Mouse (Mus musculus): ENCODE measurements around the gene Kif1a. TPM values are rescaled to one million over a fixed set of nuclear protein-coding genes. Genes with fewer than 3 reads are reported as not detected.
A peak's percentile ranks its signal among the peaks of the same experiment; 100 is the strongest.

Kif1a gene
- total RNA-seq, 1 experiment = 10.2 TPM

- Histone ChIP-seq H3K36me3 (ENCODE audit: control insufficient read depth, insufficient read depth, low read length, poor library complexity, severe bottlenecking) (no peaks in the 10 kb centered on the region), H3K4me1 (ENCODE audit: control insufficient read depth in 2 of 2, insufficient read depth in 2 of 2, low read length in 2 of 2, poor library complexity in 1 of 2) (no peaks in the 10 kb centered on the region), H3K4me3 (ENCODE audit: insufficient read depth in 1 of 2, low read depth in 1 of 2, low read length in 2 of 2, poor library complexity in 1 of 2, severe bottlenecking in 1 of 2) (no peak overlapping the region), H3K27ac (ENCODE audit: insufficient read depth, low read depth, low read length, poor library complexity, severe bottlenecking) (no peak overlapping the region), H3K9ac (ENCODE audit: insufficient read depth, low read depth, low read length, poor library complexity, severe bottlenecking) (0 out of 2 replicates have a peak overlapping the region, but pooled peaks have one; percentile 22), H3K9me3 (ENCODE audit: control insufficient read depth, insufficient read depth, low read depth, low read length) (no peaks in the 10 kb centered on the region)
- no peak for DNase-seq (ENCODE audit: low read depth, low spot score)
- TF ChIP-seq MAFK (IDR thresholded peaks at IDR 0.05; ENCODE audit: insufficient read depth, low read depth, low read length) = no peak
- no peak for TF ChIP-seq ZNF384 (IDR thresholded peaks at IDR 0.05; ENCODE audit: low read depth, low read length)
- TF ChIP-seq HCFC1 (IDR thresholded peaks at IDR 0.05; ENCODE audit: borderline replicate concordance, insufficient read depth, low read length) = no peak
- no peak for TF ChIP-seq CHD2 (IDR thresholded peaks at IDR 0.05; ENCODE audit: low read depth, low read length)
- TF ChIP-seq ZC3H11A (IDR thresholded peaks at IDR 0.05; ENCODE audit: borderline replicate concordance, low read depth, low read length) = no peak
- in situ Hi-C loops (cut with MboI; ENCODE audit: low sequenced_read_pairs in 2 of 2, unreplicated experiment in 2 of 2) = no loop called here
Measured at GRCm38 (mm10) chr1:93012103-93012585, 89.6 kb downstream of the Kif1a start.

- in situ Hi-C loops (cut with MboI; ENCODE audit: low sequenced_read_pairs in 2 of 2, unreplicated experiment in 2 of 2) = no loop called here
Measured at GRCm38 (mm10) chr1:93010731-93011130, 91.0 kb downstream of the Kif1a start.

DNA sequence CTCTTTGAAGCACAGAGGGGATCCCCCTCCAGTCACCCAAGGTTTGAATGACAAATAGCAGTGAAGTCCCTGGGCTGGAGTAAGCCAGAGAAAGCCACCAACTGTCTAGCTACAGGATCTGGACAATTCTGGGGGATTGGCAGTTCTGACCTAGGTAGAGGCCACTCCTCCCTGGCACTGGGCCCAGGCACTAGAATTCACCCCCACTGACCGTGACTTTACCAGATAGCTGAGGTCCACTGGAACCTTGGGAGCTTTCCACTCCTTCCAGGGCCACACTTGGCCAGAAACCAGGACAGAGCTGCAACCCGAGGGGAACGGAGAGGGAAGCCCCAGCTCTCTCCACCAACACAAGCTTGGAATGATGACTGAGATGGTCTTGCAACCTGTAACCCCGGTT lies 92.6 kb downstream of the Kif1a start:
- TF ChIP-seq CHD2 (IDR thresholded peaks at IDR 0.05; ENCODE audit: low read depth, low read length) (no peak), MAFK (IDR thresholded peaks at IDR 0.05; ENCODE audit: insufficient read depth, low read depth, low read length) (no peak), ZC3H11A (IDR thresholded peaks at IDR 0.05; ENCODE audit: borderline replicate concordance, low read depth, low read length) (no peak), ZNF384 (IDR thresholded peaks at IDR 0.05; ENCODE audit: low read depth, low read length) (no peak), HCFC1 (IDR thresholded peaks at IDR 0.05; ENCODE audit: borderline replicate concordance, insufficient read depth, low read length) (no peak)
- H3K9me3 ChIP-seq (ENCODE audit: control insufficient read depth, insufficient read depth, low read depth, low read length) = no peaks in the 10 kb centered on the region
- H3K9ac ChIP-seq (ENCODE audit: insufficient read depth, low read depth, low read length, poor library complexity, severe bottlenecking) = no peak overlapping the region
- H3K36me3 ChIP-seq (ENCODE audit: control insufficient read depth, insufficient read depth, low read length, poor library complexity, severe bottlenecking) = no peaks in the 10 kb centered on the region
- no peak overlapping the region for H3K4me3 ChIP-seq (ENCODE audit: insufficient read depth in 1 of 2, low read depth in 1 of 2, low read length in 2 of 2, poor library complexity in 1 of 2, severe bottlenecking in 1 of 2)
- H3K27ac ChIP-seq (ENCODE audit: insufficient read depth, low read depth, low read length, poor library complexity, severe bottlenecking) = no peak overlapping the region
- in situ Hi-C loops (cut with MboI; ENCODE audit: low sequenced_read_pairs in 2 of 2, unreplicated experiment in 2 of 2) = no loop called here
- H3K4me1 ChIP-seq (ENCODE audit: control insufficient read depth in 2 of 2, insufficient read depth in 2 of 2, low read length in 2 of 2, poor library complexity in 1 of 2) = no peaks in the 10 kb centered on the region
- DNase-seq (ENCODE audit: low read depth, low spot score) = no peak

More at GRCm38 (mm10) chr1:93010731-93011130, 91.0 kb downstream of the Kif1a start:
- H3K9me3 ChIP-seq (ENCODE audit: control insufficient read depth, insufficient read depth, low read depth, low read length) = no peaks in the 10 kb centered on the region
- H3K27ac ChIP-seq (ENCODE audit: insufficient read depth, low read depth, low read length, poor library complexity, severe bottlenecking) = no peak overlapping the region
- H3K4me3 ChIP-seq (ENCODE audit: insufficient read depth in 1 of 2, low read depth in 1 of 2, low read length in 2 of 2, poor library complexity in 1 of 2, severe bottlenecking in 1 of 2) = no peak overlapping the region
- no peak overlapping the region for H3K9ac ChIP-seq (ENCODE audit: insufficient read depth, low read depth, low read length, poor library complexity, severe bottlenecking)
- no peak for TF ChIP-seq ZNF384 (IDR thresholded peaks at IDR 0.05; ENCODE audit: low read depth, low read length)
- no peak for TF ChIP-seq MAFK (IDR thresholded peaks at IDR 0.05; ENCODE audit: insufficient read depth, low read depth, low read length)
- no peak for TF ChIP-seq CHD2 (IDR thresholded peaks at IDR 0.05; ENCODE audit: low read depth, low read length)
- no peak for TF ChIP-seq ZC3H11A (IDR thresholded peaks at IDR 0.05; ENCODE audit: borderline replicate concordance, low read depth, low read length)
- TF ChIP-seq HCFC1 (IDR thresholded peaks at IDR 0.05; ENCODE audit: borderline replicate concordance, insufficient read depth, low read length) = no peak
- DNase-seq (ENCODE audit: low read depth, low spot score) = peak; percentile 7
- no peaks in the 10 kb centered on the region for H3K4me1 ChIP-seq (ENCODE audit: control insufficient read depth in 2 of 2, insufficient read depth in 2 of 2, low read length in 2 of 2, poor library complexity in 1 of 2)
- no peaks in the 10 kb centered on the region for H3K36me3 ChIP-seq (ENCODE audit: control insufficient read depth, insufficient read depth, low read length, poor library complexity, severe bottlenecking)

- Histone ChIP-seq H3K4me3 (ENCODE audit: insufficient read depth in 1 of 2, low read depth in 1 of 2, low read length in 2 of 2, poor library complexity in 1 of 2, severe bottlenecking in 1 of 2) (no peak within 1 kb of the TSS), H3K4me1 (ENCODE audit: control insufficient read depth in 2 of 2, insufficient read depth in 2 of 2, low read length in 2 of 2, poor library complexity in 1 of 2) (no peaks in the 10 kb centered on the region), H3K9ac (ENCODE audit: insufficient read depth, low read depth, low read length, poor library complexity, severe bottlenecking) (no peak within 1 kb of the TSS), H3K36me3 (ENCODE audit: control insufficient read depth, insufficient read depth, low read length, poor library complexity, severe bottlenecking) (no peaks in the 10 kb centered on the region), H3K27ac (ENCODE audit: insufficient read depth, low read depth, low read length, poor library complexity, severe bottlenecking) (no peak within 1 kb of the TSS), H3K9me3 (ENCODE audit: control insufficient read depth, insufficient read depth, low read depth, low read length) (no peaks in the 10 kb centered on the region)
- in situ Hi-C loops (cut with MboI; ENCODE audit: low sequenced_read_pairs in 2 of 2, unreplicated experiment in 2 of 2) = no loop called here
- TF ChIP-seq ZNF384 (IDR thresholded peaks at IDR 0.05; ENCODE audit: low read depth, low read length) (no peak), ZC3H11A (IDR thresholded peaks at IDR 0.05; ENCODE audit: borderline replicate concordance, low read depth, low read length) (no peak), HCFC1 (IDR thresholded peaks at IDR 0.05; ENCODE audit: borderline replicate concordance, insufficient read depth, low read length) (no peak), CHD2 (IDR thresholded peaks at IDR 0.05; ENCODE audit: low read depth, low read length) (no peak), MAFK (IDR thresholded peaks at IDR 0.05; ENCODE audit: insufficient read depth, low read depth, low read length) (no peak)
- DNase-seq (ENCODE audit: low read depth, low spot score) = no peak
Measured at GRCm38 (mm10) chr1:93006061-93006460, 95.7 kb downstream of the Kif1a start, which contains the start of gene Aqp12. TSS of gene Aqp12 (plus strand) at chr1:93006334.

Measured in ES-E14 (cell line).